Mouse (Mus musculus): ENCODE results near the gene Sbp. TPM values are rescaled to one million over a fixed set of nuclear protein-coding genes. Genes with fewer than 3 reads are reported as not detected.

Sbp gene
- polyA plus RNA-seq, 1 experiment from 2014 or later = not detected

GRCm38 (mm10) chr17:23993559-23994428 lies 52.3 kb downstream of the Sbp start:
- Histone ChIP-seq H3K4me1 (peaks cover 4% of the 10 kb centered on the region; the same call in 1 of the 2 replicates), H3K9ac (peak overlapping the region; percentile 65), H3K4me2 (replicated peaks) (peak overlapping the region; percentile 67), H3K27ac (no peak overlapping the region), H3K27me3 (peaks cover 4% of the 10 kb centered on the region; the same call in 1 of the 2 replicates), H3K9me3 (no peaks in the 10 kb centered on the region), H3K36me3 (no peaks in the 10 kb centered on the region), H3K4me3 (peak overlapping the region; percentile 34)
- peak; percentile 61 for ATAC-seq (ENCODE audit: low FRiP score, low read depth)
- WGBS = 10% methylated on average over 31 of the region's 31 CpGs

GRCm38 (mm10) chr17:23994667-23995066 lies 53.2 kb downstream of the Sbp start:
- WGBS = 77% methylated on average over 7 of the region's 7 CpGs
- Histone ChIP-seq H3K4me2 (replicated peaks) (no peak overlapping the region), H3K27me3 (peaks cover 4% of the 10 kb centered on the region; the same call in 1 of the 2 replicates), H3K27ac (no peak overlapping the region), H3K9ac (no peak overlapping the region), H3K4me3 (no peak overlapping the region), H3K9me3 (no peaks in the 10 kb centered on the region), H3K4me1 (peaks cover 4% of the 10 kb centered on the region; the same call in 1 of the 2 replicates), H3K36me3 (no peaks in the 10 kb centered on the region)
- ATAC-seq (ENCODE audit: low FRiP score, low read depth) = no peak

Other genes starting within 250 kb of the Sbp start
- gene 1520401A03Rik, start 218.9 kb upstream of the Sbp start, polyA plus RNA-seq (2015; fragmentation: Nextera tagmentation; extraction: Ambion mirVana) = 2.3 and 3.0 TPM in 2 replicates
- 47.5 and 52.8 TPM in 2 replicates for gene Pkmyt1, start 215.3 kb upstream of the Sbp start, polyA plus RNA-seq (2015; fragmentation: Nextera tagmentation; extraction: Ambion mirVana)
- gene Paqr4, start 200.8 kb upstream of the Sbp start, polyA plus RNA-seq (2015; fragmentation: Nextera tagmentation; extraction: Ambion mirVana) = 15.5 and 16.1 TPM in 2 replicates
- 39.5 and 46.3 TPM in 2 replicates for gene Kremen2, start 195.8 kb upstream of the Sbp start, polyA plus RNA-seq (2015; fragmentation: Nextera tagmentation; extraction: Ambion mirVana)
- gene Flywch1, start 170.1 kb upstream of the Sbp start, polyA plus RNA-seq (2015; fragmentation: Nextera tagmentation; extraction: Ambion mirVana) = 103 and 107 TPM in 2 replicates
- gene Flywch2, start 155.6 kb upstream of the Sbp start, polyA plus RNA-seq (2015; fragmentation: Nextera tagmentation; extraction: Ambion mirVana) = 68.0 and 70.5 TPM in 2 replicates
- gene Srrm2, start 151.1 kb upstream of the Sbp start, polyA plus RNA-seq (2015; fragmentation: Nextera tagmentation; extraction: Ambion mirVana) = 606 and 615 TPM in 2 replicates
- 1,219 and 1,256 TPM in 2 replicates for gene Elob, start 112.5 kb upstream of the Sbp start, polyA plus RNA-seq (2015; fragmentation: Nextera tagmentation; extraction: Ambion mirVana)
- not detected in 2 replicates for gene Prss33, start 105.6 kb upstream of the Sbp start, polyA plus RNA-seq (2015; fragmentation: Nextera tagmentation; extraction: Ambion mirVana)
- not detected in 2 replicates for gene Prss32, start 97.8 kb upstream of the Sbp start, polyA plus RNA-seq (2015; fragmentation: Nextera tagmentation; extraction: Ambion mirVana)
- gene Prss41, start 97.5 kb upstream of the Sbp start, polyA plus RNA-seq (2015; fragmentation: Nextera tagmentation; extraction: Ambion mirVana) = 1.7 and 2.4 TPM in 2 replicates
- not detected in 2 replicates for gene Prss21, start 73.6 kb upstream of the Sbp start, polyA plus RNA-seq (2015; fragmentation: Nextera tagmentation; extraction: Ambion mirVana)
- not detected in 2 replicates for gene Dcpp1, start 60.8 kb upstream of the Sbp start, polyA plus RNA-seq (2015; fragmentation: Nextera tagmentation; extraction: Ambion mirVana)
- not detected in 2 replicates for gene Dcpp2, start 60.8 kb upstream of the Sbp start, polyA plus RNA-seq (2015; fragmentation: Nextera tagmentation; extraction: Ambion mirVana)
- gene Dcpp3, start 24.2 kb upstream of the Sbp start, polyA plus RNA-seq (2015; fragmentation: Nextera tagmentation; extraction: Ambion mirVana) = not detected in 2 replicates
- gene Sbpl, start 13.6 kb downstream of the Sbp start, polyA plus RNA-seq (2015; fragmentation: Nextera tagmentation; extraction: Ambion mirVana) = not detected in 2 replicates
- not detected in 2 replicates for gene Prss30, start 38.9 kb downstream of the Sbp start, polyA plus RNA-seq (2015; fragmentation: Nextera tagmentation; extraction: Ambion mirVana)
- 0.47 and 0.60 TPM in 2 replicates for gene Prss22, start 56.4 kb downstream of the Sbp start, polyA plus RNA-seq (2015; fragmentation: Nextera tagmentation; extraction: Ambion mirVana)
- gene Prss27, start 96.5 kb downstream of the Sbp start, polyA plus RNA-seq (2015; fragmentation: Nextera tagmentation; extraction: Ambion mirVana) = 0.52 and 0.55 TPM in 2 replicates
- 75.7 and 77.4 TPM in 2 replicates for gene Kctd5, start 131.8 kb downstream of the Sbp start, polyA plus RNA-seq (2015; fragmentation: Nextera tagmentation; extraction: Ambion mirVana)
- 37.9 and 38.2 TPM in 2 replicates for gene Pdpk1, start 209.3 kb downstream of the Sbp start, polyA plus RNA-seq (2015; fragmentation: Nextera tagmentation; extraction: Ambion mirVana)
- 36.9 and 38.1 TPM in 2 replicates for gene Amdhd2, start 222.1 kb downstream of the Sbp start, polyA plus RNA-seq (2015; fragmentation: Nextera tagmentation; extraction: Ambion mirVana)
- 446 and 468 TPM in 2 replicates for gene Atp6v0c, start 228.0 kb downstream of the Sbp start, polyA plus RNA-seq (2015; fragmentation: Nextera tagmentation; extraction: Ambion mirVana)

All from limb, embryonic 13.5 days (tissue).